Mouse (Mus musculus) lung, embryonic 15.5 days (tissue): ENCODE measurements around the gene Atp8b2. TPM values are rescaled to one million over a fixed set of nuclear protein-coding genes. Genes with fewer than 3 reads are reported as not detected.

Source experiments
- ATAC-seq: fragments of 200-750 bp; cut with Nextera tagmentation; 2 replicates; pipeline ENCODE4 v1.8.0; 2017; ENCODE audit warnings: moderate number of reproducible peaks, borderline replicate concordance; ENCODE audit not compliant: low FRiP score, low TSS enrichment; ENCODE audit errors: extremely low read depth
- H3K27ac ChIP-seq: fragments of 300-500 bp; sonication (generic); 2 replicates; pipeline ENCODE4 v1.5.1; 2015; ENCODE audit warnings: moderate library complexity, mild to moderate bottlenecking, inconsistent platforms
- H3K27me3 ChIP-seq: fragments of 300-500 bp; sonication (generic); 2 replicates; pipeline ENCODE4 v1.6.1; 2015; ENCODE audit warnings: inconsistent platforms
- H3K36me3 ChIP-seq: fragments of 300-500 bp; sonication (generic); 2 replicates; pipeline ENCODE4 v1.6.1; 2015; ENCODE audit warnings: inconsistent platforms
- H3K4me1 ChIP-seq: fragments of 300-500 bp; sonication (generic); 2 replicates; pipeline ENCODE4 v1.6.1; 2015; ENCODE audit warnings: inconsistent platforms
- H3K4me2 ChIP-seq: fragments of 300-500 bp; sonication (generic); 2 replicates; pipeline ENCODE4 v1.6.1; 2015; ENCODE audit warnings: inconsistent platforms, mild to moderate bottlenecking, moderate library complexity
- H3K4me3 ChIP-seq: fragments of 300-500 bp; sonication (generic); 2 replicates; pipeline ENCODE4 v1.5.1; 2015; ENCODE audit warnings: mild to moderate bottlenecking, inconsistent platforms
- H3K9ac ChIP-seq: fragments of 300-500 bp; sonication (generic); 2 replicates; pipeline ENCODE4 v1.6.1; 2015; ENCODE audit warnings: inconsistent platforms
- H3K9me3 ChIP-seq: fragments of 300-500 bp; sonication (generic); 2 replicates; pipeline ENCODE4 v1.6.1; 2016; ENCODE audit warnings: inconsistent platforms
- WGBS: fragments of 180-500 bp; shearing (Covaris S2); methylation state at CpG from one replicate; pipeline ENCODE4 v1.1.7; 2015; 5-methylcytosine and 5-hydroxymethylcytosine counted together
- polyA plus RNA-seq: library from polyadenylated mRNA; unstranded; fragments of >200 nt; fragmentation: Nextera tagmentation; extraction: Ambion mirVana; gene quantifications from 2 replicates; pipeline ENCODE4 v1.2.1, GENCODE M21; 2015

Gene Atp8b2
- polyA plus RNA-seq, 1 experiment from 2014 or later = 14.8 TPM

- no peak overlapping the region for H3K9ac ChIP-seq
- no peak for ATAC-seq
Measured at GRCm38 (mm10) chr3:89976859-89977258, 13.6 kb upstream of the Atp8b2 start.

GRCm38 (mm10) chr3:89968509-89968908, 5.2 kb upstream of the Atp8b2 start:
- Histone ChIP-seq H3K27me3 (no peaks in the 10 kb centered on the region), H3K4me2 (no peak overlapping the region), H3K9ac (no peak overlapping the region), H3K4me3 (no peak overlapping the region), H3K4me1 (peaks cover 7% of the 10 kb centered on the region), H3K36me3 (no peaks in the 10 kb centered on the region), H3K9me3 (no peaks in the 10 kb centered on the region), H3K27ac (no peak overlapping the region)
- ATAC-seq = no peak
- 52% methylated on average over 7 of the region's 7 CpGs for WGBS

More at GRCm38 (mm10) chr3:89976859-89977258, 13.6 kb upstream of the Atp8b2 start:
- Histone ChIP-seq H3K4me1 (no peaks in the 10 kb centered on the region), H3K4me2 (no peak overlapping the region), H3K27me3 (no peaks in the 10 kb centered on the region), H3K4me3 (no peak overlapping the region), H3K9me3 (no peaks in the 10 kb centered on the region), H3K36me3 (no peaks in the 10 kb centered on the region), H3K27ac (no peak overlapping the region)

GRCm38 (mm10) chr3:89966946-89967345, 3.6 kb upstream of the Atp8b2 start:
- no peaks in the 10 kb centered on the region for H3K36me3 ChIP-seq
- no peak for ATAC-seq

GRCm38 (mm10) chr3:89965972-89966371, 2.7 kb upstream of the Atp8b2 start:
- H3K27ac ChIP-seq = no peak overlapping the region
- no peak overlapping the region for H3K4me3 ChIP-seq
- H3K4me1 ChIP-seq = peaks cover 20% of the 10 kb centered on the region
- WGBS = 89% methylated on average over 5 of the region's 5 CpGs
- H3K9me3 ChIP-seq = no peaks in the 10 kb centered on the region
- H3K27me3 ChIP-seq = no peaks in the 10 kb centered on the region
- no peak overlapping the region for H3K9ac ChIP-seq
- no peak for ATAC-seq
- no peak overlapping the region for H3K4me2 ChIP-seq
- H3K36me3 ChIP-seq = no peaks in the 10 kb centered on the region

More at GRCm38 (mm10) chr3:89966946-89967345, 3.6 kb upstream of the Atp8b2 start:
- no peak overlapping the region for H3K9ac ChIP-seq
- H3K27me3 ChIP-seq = no peaks in the 10 kb centered on the region
- no peak overlapping the region for H3K27ac ChIP-seq
- H3K4me2 ChIP-seq = no peak overlapping the region
- peaks cover 10% of the 10 kb centered on the region for H3K4me1 ChIP-seq
- no peak overlapping the region for H3K4me3 ChIP-seq
- H3K9me3 ChIP-seq = no peaks in the 10 kb centered on the region
- WGBS = 72% methylated on average over 4 of the region's 4 CpGs

- no peak for ATAC-seq
- H3K4me3 ChIP-seq = no peak overlapping the region
- H3K4me2 ChIP-seq = no peak overlapping the region
- H3K4me1 ChIP-seq = peaks cover 24% of the 10 kb centered on the region
- WGBS = 94% methylated on average over 8 of the region's 8 CpGs
- no peaks in the 10 kb centered on the region for H3K36me3 ChIP-seq
- H3K9ac ChIP-seq = no peak overlapping the region
- H3K9me3 ChIP-seq = no peaks in the 10 kb centered on the region
- H3K27ac ChIP-seq = no peak overlapping the region
- H3K27me3 ChIP-seq = no peaks in the 10 kb centered on the region
Measured at GRCm38 (mm10) chr3:89965557-89965956, 2.2 kb upstream of the Atp8b2 start.

- peak; percentile 16; the same call in 1 of the 2 replicates for ATAC-seq
- Histone ChIP-seq H3K9me3 (no peaks in the 10 kb centered on the region), H3K27me3 (no peaks in the 10 kb centered on the region), H3K4me1 (peaks cover 37% of the 10 kb centered on the region), H3K4me2 (peak overlapping the region; percentile 95), H3K27ac (peak overlapping the region; percentile 98), H3K9ac (peak overlapping the region; percentile 91), H3K36me3 (peaks cover 4% of the 10 kb centered on the region; the same call in 1 of the 2 replicates), H3K4me3 (peak overlapping the region; percentile 95)
- 22% methylated on average over 22 of the region's 22 CpGs for WGBS
Measured at GRCm38 (mm10) chr3:89963926-89964739, 825 bp upstream of the Atp8b2 start.

- Histone ChIP-seq H3K4me1 (peaks cover 38% of the 10 kb centered on the region), H3K4me3 (peak overlapping the region; percentile 95), H3K9ac (peak overlapping the region; percentile 91), H3K9me3 (no peaks in the 10 kb centered on the region), H3K27me3 (no peaks in the 10 kb centered on the region), H3K36me3 (peaks cover 13% of the 10 kb centered on the region), H3K27ac (peak overlapping the region; percentile 98), H3K4me2 (peak overlapping the region; percentile 95)
- WGBS = 1% methylated on average over 30 of the region's 30 CpGs
- no peak for ATAC-seq
Measured at GRCm38 (mm10) chr3:89962751-89963220, 522 bp downstream of the Atp8b2 start.

- no peak for ATAC-seq
- H3K9me3 ChIP-seq = no peaks in the 10 kb centered on the region
- peak overlapping the region; percentile 95 for H3K4me3 ChIP-seq
- H3K27ac ChIP-seq = peak overlapping the region; percentile 98
- peak overlapping the region; percentile 95 for H3K4me2 ChIP-seq
- H3K4me1 ChIP-seq = peaks cover 38% of the 10 kb centered on the region
- no peaks in the 10 kb centered on the region for H3K27me3 ChIP-seq
- H3K36me3 ChIP-seq = peaks cover 18% of the 10 kb centered on the region
- peak overlapping the region; percentile 91 for H3K9ac ChIP-seq
- 2% methylated on average over 14 of the region's 14 CpGs for WGBS
Measured at GRCm38 (mm10) chr3:89962059-89962750, 1.1 kb downstream of the Atp8b2 start.

GRCm38 (mm10) chr3:89961436-89961835, 1.9 kb downstream of the Atp8b2 start:
- peak overlapping the region; percentile 91; the same call in 1 of the 2 replicates for H3K9ac ChIP-seq
- H3K36me3 ChIP-seq = peaks cover 26% of the 10 kb centered on the region
- H3K27ac ChIP-seq = peak overlapping the region; percentile 98
- ATAC-seq = no peak
- H3K4me1 ChIP-seq = peaks cover 38% of the 10 kb centered on the region
- no peaks in the 10 kb centered on the region for H3K27me3 ChIP-seq
- H3K9me3 ChIP-seq = no peaks in the 10 kb centered on the region
- peak overlapping the region; percentile 95 for H3K4me2 ChIP-seq
- H3K4me3 ChIP-seq = peak overlapping the region; percentile 95
- 35% methylated on average over 4 of the region's 4 CpGs for WGBS

- peak; percentile 83 for ATAC-seq
- H3K4me2 ChIP-seq = peak overlapping the region; percentile 95
- H3K27ac ChIP-seq = peak overlapping the region; percentile 98; the same call in 1 of the 2 replicates
- H3K4me1 ChIP-seq = peaks cover 38% of the 10 kb centered on the region
- no peaks in the 10 kb centered on the region for H3K27me3 ChIP-seq
- H3K9ac ChIP-seq = peak overlapping the region; percentile 64
- peak overlapping the region; percentile 95 for H3K4me3 ChIP-seq
- no peaks in the 10 kb centered on the region for H3K9me3 ChIP-seq
- H3K36me3 ChIP-seq = peaks cover 35% of the 10 kb centered on the region
- under 1% methylated on average over 30 of the region's 30 CpGs for WGBS
Measured at GRCm38 (mm10) chr3:89960469-89960868, 2.8 kb downstream of the Atp8b2 start.

GRCm38 (mm10) chr3:89959435-89959834, 3.9 kb downstream of the Atp8b2 start:
- H3K4me2 ChIP-seq = no peak overlapping the region
- no peak overlapping the region for H3K4me3 ChIP-seq
- 81% methylated on average over 4 of the region's 4 CpGs for WGBS

GRCm38 (mm10) chr3:89957880-89958279, 5.4 kb downstream of the Atp8b2 start:
- no peaks in the 10 kb centered on the region for H3K9me3 ChIP-seq
- H3K36me3 ChIP-seq = peaks cover 54% of the 10 kb centered on the region
- H3K4me3 ChIP-seq = no peak overlapping the region
- no peak overlapping the region for H3K9ac ChIP-seq
- 92% methylated on average over 9 of the region's 9 CpGs for WGBS
- no peak overlapping the region for H3K4me2 ChIP-seq
- no peaks in the 10 kb centered on the region for H3K27me3 ChIP-seq
- no peak overlapping the region for H3K27ac ChIP-seq
- no peak for ATAC-seq
- peaks cover 31% of the 10 kb centered on the region for H3K4me1 ChIP-seq

More at GRCm38 (mm10) chr3:89959435-89959834, 3.9 kb downstream of the Atp8b2 start:
- Histone ChIP-seq H3K27me3 (no peaks in the 10 kb centered on the region), H3K4me1 (peaks cover 32% of the 10 kb centered on the region), H3K9ac (no peak overlapping the region), H3K36me3 (peaks cover 40% of the 10 kb centered on the region), H3K27ac (no peak overlapping the region), H3K9me3 (no peaks in the 10 kb centered on the region)
- ATAC-seq = no peak
